Mouse (Mus musculus) testis, postnatal 10 days (tissue): ENCODE data around the gene Cfap20.
A peak's percentile ranks its signal among the peaks of the same experiment; 100 is the strongest.

ENCODE experiments used
- DNase-seq: peaks from one replicate; pipeline ENCODE4 v3.0.0; 2021; ENCODE audit warnings: low spot score

The Cfap20 gene

GRCm38 (mm10) chr8:95434686-95435439, at the start of gene Cfap20:
Cfap20 (minus strand) TSS chr8:95434869.
- peak; percentile 99 for DNase-seq

- DNase-seq: no peak
Observed at GRCm38 (mm10) chr8:95470008-95470407, 35.3 kb upstream of the Cfap20 start.

- DNase-seq: no peak
Observed at GRCm38 (mm10) chr8:95468995-95469394, 34.3 kb upstream of the Cfap20 start.

GRCm38 (mm10) chr8:95466543-95466942, 31.9 kb upstream of the Cfap20 start:
- DNase-seq: no peak

GRCm38 (mm10) chr8:95452518-95452917, 17.8 kb upstream of the Cfap20 start:
- no peak for DNase-seq

- DNase-seq: no peak
Observed at GRCm38 (mm10) chr8:95450271-95450670, 15.6 kb upstream of the Cfap20 start.

- DNase-seq: no peak
Observed at GRCm38 (mm10) chr8:95447661-95448060, 13.0 kb upstream of the Cfap20 start.

GRCm38 (mm10) chr8:95445042-95445441, 10.4 kb upstream of the Cfap20 start:
- no peak for DNase-seq

- no peak for DNase-seq
Observed at GRCm38 (mm10) chr8:95441491-95442039, 6.9 kb upstream of the Cfap20 start.

- DNase-seq: no peak
Observed at GRCm38 (mm10) chr8:95440168-95440709, 5.6 kb upstream of the Cfap20 start.

GRCm38 (mm10) chr8:95439421-95439820, 4.8 kb upstream of the Cfap20 start:
- no peak for DNase-seq

GRCm38 (mm10) chr8:95437341-95437992, 2.8 kb upstream of the Cfap20 start:
- DNase-seq: no peak

- no peak for DNase-seq
Observed at GRCm38 (mm10) chr8:95435930-95436329, 1.3 kb upstream of the Cfap20 start.

- no peak for DNase-seq
Observed at GRCm38 (mm10) chr8:95435471-95435870, 802 bp upstream of the Cfap20 start.

- DNase-seq: no peak
Observed at GRCm38 (mm10) chr8:95434233-95434632, 436 bp downstream of the Cfap20 start.

GRCm38 (mm10) chr8:95433124-95433523, 1.5 kb downstream of the Cfap20 start:
- DNase-seq: no peak

GRCm38 (mm10) chr8:95432471-95432870, 2.2 kb downstream of the Cfap20 start:
- no peak for DNase-seq

- peak; percentile 63 for DNase-seq
Observed at GRCm38 (mm10) chr8:95429945-95430344, 4.7 kb downstream of the Cfap20 start.

GRCm38 (mm10) chr8:95427594-95428535, 6.8 kb downstream of the Cfap20 start:
- peak; percentile 78 for DNase-seq

GRCm38 (mm10) chr8:95426781-95427281, 7.8 kb downstream of the Cfap20 start:
- DNase-seq: no peak

- DNase-seq: no peak
Observed at GRCm38 (mm10) chr8:95424682-95425081, 10.0 kb downstream of the Cfap20 start.
